Mouse (Mus musculus): ENCODE results near the gene Tmod3. TPM values are rescaled to one million over a fixed set of nuclear protein-coding genes. Genes with fewer than 3 reads are reported as not detected.
A peak's percentile ranks its signal among the peaks of the same experiment; 100 is the strongest.

Tmod3 gene
- total and polyA plus RNA-seq, 3 experiments: 29.9 to 46.4 TPM; not detected in 1

GRCm38 (mm10) chr9:75511236-75511939 is 48.1 kb downstream of the Tmod3 start:
- H3K9ac ChIP-seq (ENCODE audit: control insufficient read depth, low read depth, low read length, poor library complexity, severe bottlenecking): no peak overlapping the region
- no peak for TF ChIP-seq GATA1 (IDR thresholded peaks at IDR 0.05; ENCODE audit: low read depth, low read length)
- peak; percentile 17; the same call in 1 of the 2 replicates for TF ChIP-seq MAFK (IDR thresholded peaks at IDR 0.05; ENCODE audit: borderline replicate concordance, low read depth, low read length)
- TF ChIP-seq NRF1 (IDR thresholded peaks at IDR 0.05; ENCODE audit: insufficient read depth, low read depth, low read length, poor library complexity, severe bottlenecking): no peak
- TF ChIP-seq RAD21 (IDR thresholded peaks at IDR 0.05; ENCODE audit: low read depth, low read length): no peak
- no peak for TF ChIP-seq UBTF (IDR thresholded peaks at IDR 0.05; ENCODE audit: borderline replicate concordance, insufficient read depth, low read depth, low read length)
- TF ChIP-seq GABPA (IDR thresholded peaks at IDR 0.05; ENCODE audit: low read depth, low read length): no peak
- TF ChIP-seq ETS1 (IDR thresholded peaks at IDR 0.05; ENCODE audit: low read depth, low read length): peak; percentile 28; the same call in 1 of the 2 replicates
- no peak for TF ChIP-seq MXI1 (IDR thresholded peaks at IDR 0.05; ENCODE audit: low read depth, low read length)
- TF ChIP-seq POLR2AphosphoS2 (IDR thresholded peaks at IDR 0.05; ENCODE audit: low read length): no peak
- no peak for TF ChIP-seq CHD1 (IDR thresholded peaks at IDR 0.05; ENCODE audit: low read depth, low read length)
- TF ChIP-seq ZKSCAN1 (IDR thresholded peaks at IDR 0.05; ENCODE audit: low read depth, low read length): no peak
- H3K36me3 ChIP-seq (ENCODE audit: control insufficient read depth in 1 of 2, insufficient read depth in 2 of 2, low read length in 2 of 2): peaks cover 2 to 12% of the 10 kb centered on the region in 2 experiments; a peak in 3 of 4 replicates
- H3K79me2 ChIP-seq (ENCODE audit: control insufficient read depth, insufficient read depth, low read length, poor library complexity): no peaks in the 10 kb centered on the region
- no peak overlapping the region for H3K27ac ChIP-seq (ENCODE audit: control insufficient read depth, low read depth, low read length)
- no peaks in the 10 kb centered on the region for H3K27me3 ChIP-seq (ENCODE audit: control insufficient read depth in 1 of 2, insufficient read depth in 2 of 2, low read length in 2 of 2)
- H3K9me3 ChIP-seq (replicated peaks; ENCODE audit: insufficient read depth, low read length): no peaks in the 10 kb centered on the region
- DNase-seq (ENCODE audit: low read depth, low spot score): peak; percentile 79
- H3K4me1 ChIP-seq (ENCODE audit: control insufficient read depth in 1 of 2, insufficient read depth in 2 of 2, low read length in 2 of 2): no peaks in the 10 kb centered on the region
- no peak overlapping the region for H3K4me3 ChIP-seq (ENCODE audit: control insufficient read depth in 1 of 2, insufficient read depth in 1 of 2, low read depth in 2 of 2, low read length in 2 of 2)

GRCm38 (mm10) chr9:75504311-75504710 is 55.1 kb downstream of the Tmod3 start:
- Histone ChIP-seq H3K4me3 (ENCODE audit: control insufficient read depth in 1 of 2, insufficient read depth in 1 of 2, low read depth in 2 of 2, low read length in 2 of 2) (no peak overlapping the region), H3K27ac (ENCODE audit: control insufficient read depth, low read depth, low read length) (no peak overlapping the region), H3K36me3 (ENCODE audit: control insufficient read depth in 1 of 2, insufficient read depth in 2 of 2, low read length in 2 of 2) (peaks cover 0 to 6% of the 10 kb centered on the region in 2 experiments; a peak in 2 of 4 replicates), H3K9me3 (replicated peaks; ENCODE audit: insufficient read depth, low read length) (no peaks in the 10 kb centered on the region), H3K4me1 (ENCODE audit: control insufficient read depth in 1 of 2, insufficient read depth in 2 of 2, low read length in 2 of 2) (no peaks in the 10 kb centered on the region), H3K27me3 (ENCODE audit: control insufficient read depth in 1 of 2, insufficient read depth in 2 of 2, low read length in 2 of 2) (no peaks in the 10 kb centered on the region), H3K79me2 (ENCODE audit: control insufficient read depth, insufficient read depth, low read length, poor library complexity) (no peaks in the 10 kb centered on the region; the same call in 1 of the 2 replicates), H3K9ac (ENCODE audit: control insufficient read depth, low read depth, low read length, poor library complexity, severe bottlenecking) (no peak overlapping the region)
- no peak for TF ChIP-seq CHD2 (IDR thresholded peaks at IDR 0.05; ENCODE audit: low read length)
- TF ChIP-seq POLR2AphosphoS2 (IDR thresholded peaks at IDR 0.05; ENCODE audit: low read length): no peak
- no peak for TF ChIP-seq ETS1 (IDR thresholded peaks at IDR 0.05; ENCODE audit: low read depth, low read length)
- no peak for TF ChIP-seq POLR2AphosphoS5 (IDR thresholded peaks at IDR 0.05; ENCODE audit: borderline replicate concordance, low read depth, low read length)
- no peak for TF ChIP-seq POLR2A (IDR thresholded peaks at IDR 0.05; ENCODE audit: control insufficient read depth in 1 of 2, insufficient read depth in 1 of 2, low read depth in 1 of 2, low read length in 2 of 2, poor library complexity in 1 of 2)
- no peak for TF ChIP-seq MAZ (IDR thresholded peaks at IDR 0.05; ENCODE audit: low read depth, low read length)
- TF ChIP-seq E2F4 (IDR thresholded peaks at IDR 0.05; ENCODE audit: borderline replicate concordance, low read depth, low read length): no peak
- no peak for TF ChIP-seq SMC3 (IDR thresholded peaks at IDR 0.05; ENCODE audit: low read depth, low read length)
- no peak for TF ChIP-seq JUND (IDR thresholded peaks at IDR 0.05; ENCODE audit: low read depth, low read length)
- TF ChIP-seq SIN3A (IDR thresholded peaks at IDR 0.05; ENCODE audit: low read length): no peak
- no peak for TF ChIP-seq KAT2A (conservative IDR thresholded peaks at IDR 0.05; ENCODE audit: low read depth, low read length)
- no peak for TF ChIP-seq ELF1 (IDR thresholded peaks at IDR 0.05; ENCODE audit: low read depth, low read length)
- TF ChIP-seq HCFC1 (IDR thresholded peaks at IDR 0.05; ENCODE audit: low read depth, low read length): no peak
- no peak for TF ChIP-seq UBTF (IDR thresholded peaks at IDR 0.05; ENCODE audit: borderline replicate concordance, insufficient read depth, low read depth, low read length)
- TF ChIP-seq TAL1 (IDR thresholded peaks at IDR 0.05; ENCODE audit: low read length): no peak
- no peak for TF ChIP-seq GABPA (IDR thresholded peaks at IDR 0.05; ENCODE audit: low read depth, low read length)
- TF ChIP-seq NELFE (IDR thresholded peaks at IDR 0.05; ENCODE audit: low read depth, low read length): no peak
- DNase-seq (ENCODE audit: low read depth, low spot score): no peak

Measured in MEL (cell line).